9 mouse cellular contexts compared by ENCODE assay signal in the genomic region with DNA sequence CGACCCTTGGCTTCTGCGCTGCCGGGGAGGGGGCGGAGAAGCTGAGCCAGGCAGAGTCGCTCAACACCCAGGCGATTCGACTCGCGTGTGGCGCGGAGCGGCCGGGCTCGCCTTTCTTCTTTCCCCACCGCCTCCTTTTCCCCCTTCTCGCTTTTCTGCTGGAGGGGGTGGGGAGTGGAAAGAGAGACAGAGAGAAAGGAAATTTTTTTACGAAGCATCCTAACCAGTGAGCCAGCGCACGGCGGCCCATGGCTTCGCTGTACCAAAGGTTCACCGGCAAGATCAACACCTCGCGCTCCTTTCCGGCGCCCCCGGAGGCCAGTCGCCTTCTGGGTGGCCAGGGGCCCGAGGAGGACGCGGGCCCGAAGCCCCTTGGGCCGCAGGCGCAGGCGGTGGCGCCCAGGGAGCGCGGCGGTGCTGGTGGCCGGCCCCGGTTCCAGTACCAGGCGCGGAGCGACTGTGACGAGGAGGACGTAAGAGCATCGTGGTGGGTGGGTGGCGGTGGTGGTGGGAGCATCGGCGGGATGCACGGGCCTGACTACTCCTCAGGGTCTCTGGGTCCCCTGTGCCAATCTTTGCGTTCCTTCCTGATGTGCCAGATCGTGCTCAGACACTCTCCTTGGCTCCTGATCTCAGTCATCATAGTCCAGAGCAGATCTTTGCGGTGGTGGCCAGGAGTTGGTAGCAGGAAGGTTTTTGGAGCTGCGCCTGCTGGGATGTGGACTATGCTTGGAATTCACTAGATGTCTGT.
DNase-seq lines count a peak whose midpoint lies in the region; ATAC-seq and TF ChIP-seq lines count a peak whose summit lies in the region.
"Had no signal": no experiment of that assay in that cellular context is flagged by ENCODE, and none has a peak within 500 bp of the region (broad histone marks: within the 10 kb centered on the region; RNA-seq: fewer than 3 reads in every experiment).

No protein-coding gene starts in this region.

- peak overlapping the region; percentile 51 for H3K4me2 ChIP-seq in kidney, postnatal 0 days (ENCODE audit: low read length)
- peak overlapping the region; percentile 95 for H3K4me2 ChIP-seq in hindbrain, embryonic 12.5 days (replicated peaks)
- H3K4me2 ChIP-seq in stomach, postnatal 0 days (replicated peaks; ENCODE audit: low read depth) = no peak overlapping the region; the same call in 1 of the 2 replicates

- H3K27me3 ChIP-seq in kidney, postnatal 0 days (ENCODE audit: insufficient read depth, low read length) = peaks cover 5% of the 10 kb centered on the region; the same call in 1 of the 2 replicates
- peaks cover 23% of the 10 kb centered on the region for H3K27me3 ChIP-seq in hindbrain, embryonic 12.5 days
- H3K27me3 ChIP-seq in midbrain, embryonic 10.5 days (ENCODE audit: low read depth, poor library complexity, severe bottlenecking) = peaks cover 34% of the 10 kb centered on the region
- H3K27me3 ChIP-seq in stomach, postnatal 0 days (ENCODE audit: control insufficient read depth, insufficient read depth, low read length) = 0 out of 2 replicates have a peak, but pooled peaks cover 2% of the 10 kb centered on the region
- H3K27me3 ChIP-seq: Patski had no signal

- H3K27ac ChIP-seq in kidney, postnatal 0 days = no peak overlapping the region
- peak overlapping the region; percentile 79 for H3K27ac ChIP-seq in cortical plate, adult 2 months (ENCODE audit: insufficient read depth, low read length)
- no peak overlapping the region for H3K27ac ChIP-seq in hindbrain, embryonic 12.5 days
- H3K27ac ChIP-seq in midbrain, embryonic 10.5 days (replicated peaks) = peak overlapping the region; percentile 83
- H3K27ac ChIP-seq in stomach, postnatal 0 days (replicated peaks) = no peak overlapping the region

- 1% methylated on average over 53 of the region's 55 CpGs for WGBS in kidney, postnatal 0 days
- WGBS in hindbrain, embryonic 12.5 days = 1% methylated on average over 55 of the region's 55 CpGs
- 1% methylated on average over 55 of the region's 55 CpGs for WGBS in midbrain, embryonic 10.5 days
- WGBS in stomach, postnatal 0 days = 2% methylated on average over 55 of the region's 55 CpGs

- H3K4me3 ChIP-seq in kidney, postnatal 0 days (replicated peaks; ENCODE audit: low read depth, low read length) = peak overlapping the region; percentile 20
- peak overlapping the region; percentile 53 for H3K4me3 ChIP-seq in cortical plate, adult 2 months (ENCODE audit: insufficient read depth, low read length)
- peak overlapping the region; percentile 55 for H3K4me3 ChIP-seq in hindbrain, embryonic 12.5 days
- peak overlapping the region; percentile 70 for H3K4me3 ChIP-seq in midbrain, embryonic 10.5 days
- H3K4me3 ChIP-seq in stomach, postnatal 0 days (ENCODE audit: low read depth, low read length) = peak overlapping the region; percentile 17

- H3K9me3 ChIP-seq in kidney, postnatal 0 days (replicated peaks; ENCODE audit: low read length) = no peaks in the 10 kb centered on the region
- no peaks in the 10 kb centered on the region for H3K9me3 ChIP-seq in hindbrain, embryonic 12.5 days (replicated peaks)
- no peaks in the 10 kb centered on the region for H3K9me3 ChIP-seq in midbrain, embryonic 10.5 days (replicated peaks)
- H3K9me3 ChIP-seq in stomach, postnatal 0 days (ENCODE audit: control insufficient read depth, low read length) = no peaks in the 10 kb centered on the region

- no peak for TF ChIP-seq EP300 in stomach, postnatal 0 days (optimal IDR thresholded peaks at IDR 0.05)

- no peak for ATAC-seq in kidney, postnatal 0 days (replicated peaks; ENCODE audit: low FRiP score, low read depth)
- peak; percentile 71 for ATAC-seq in hindbrain, embryonic 12.5 days (ENCODE audit: low FRiP score)
- ATAC-seq in stomach, postnatal 0 days (ENCODE audit: low FRiP score, low TSS enrichment) = no peak
- ATAC-seq: Patski had no signal

- DNase-seq in kidney, postnatal 0 days (ENCODE audit: low spot score) = no peak
- no peak for DNase-seq in kidney, adult 8-10 months
- DNase-seq in midbrain, embryonic 10.5 days (ENCODE audit: low spot score) = peak; percentile 53
- DNase-seq in stomach, postnatal 0 days (ENCODE audit: low spot score) = no peak
- DNase-seq in thymus, postnatal 14 days = no peak
- DNase-seq in urinary bladder, adult 18-20 months (ENCODE audit: low spot score in 2 of 2) = no peak

- H3K36me3 ChIP-seq in kidney, postnatal 0 days (ENCODE audit: insufficient read depth, low read length) = no peaks in the 10 kb centered on the region
- H3K36me3 ChIP-seq in hindbrain, embryonic 12.5 days = no peaks in the 10 kb centered on the region
- H3K36me3 ChIP-seq in midbrain, embryonic 10.5 days = no peaks in the 10 kb centered on the region
- H3K36me3 ChIP-seq in stomach, postnatal 0 days (ENCODE audit: control insufficient read depth, insufficient read depth, low read length) = no peaks in the 10 kb centered on the region

- TF ChIP-seq CTCF in kidney, postnatal 0 days (IDR thresholded peaks at IDR 0.05; ENCODE audit: low read depth) = no peak
- no peak for TF ChIP-seq CTCF in cortical plate, adult 2 months (IDR thresholded peaks at IDR 0.05; ENCODE audit: extremely low read depth, insufficient read depth, low read length)
- TF ChIP-seq CTCF in stomach, postnatal 0 days (IDR thresholded peaks at IDR 0.05; ENCODE audit: low read depth) = no peak

- no peaks in the 10 kb centered on the region for H3K4me1 ChIP-seq in kidney, postnatal 0 days (replicated peaks; ENCODE audit: insufficient read depth, low read length)
- no peaks in the 10 kb centered on the region for H3K4me1 ChIP-seq in cortical plate, adult 2 months (ENCODE audit: control insufficient read depth, insufficient read depth, low read length)
- peaks cover 5% of the 10 kb centered on the region; the same call in 1 of the 2 replicates for H3K4me1 ChIP-seq in hindbrain, embryonic 12.5 days
- peaks cover 40% of the 10 kb centered on the region for H3K4me1 ChIP-seq in midbrain, embryonic 10.5 days
- H3K4me1 ChIP-seq in stomach, postnatal 0 days (replicated peaks; ENCODE audit: control insufficient read depth, insufficient read depth) = no peaks in the 10 kb centered on the region

- peak; percentile 18; the same call in 1 of the 2 replicates for TF ChIP-seq POLR2A in cortical plate, adult 2 months (IDR thresholded peaks at IDR 0.05; ENCODE audit: extremely low read depth, insufficient read depth, low read length)

- H3K9ac ChIP-seq in kidney, postnatal 0 days (ENCODE audit: low read depth, low read length) = no peak overlapping the region
- peak overlapping the region; percentile 82 for H3K9ac ChIP-seq in hindbrain, embryonic 12.5 days
- H3K9ac ChIP-seq in stomach, postnatal 0 days (ENCODE audit: low read length) = no peak overlapping the region

Comparison
In these comparisons a context has a peak if more than half of its experiments do, and no peak if none do; other contexts are left out.
1. H3K27ac ChIP-seq: peak in cortical plate, adult 2 months (single experiment) and midbrain, embryonic 10.5 days (single experiment); none in kidney, postnatal 0 days (single experiment), hindbrain, embryonic 12.5 days (single experiment) and stomach, postnatal 0 days (single experiment).
2. H3K4me3 ChIP-seq: peak in every context shown above with its lines; median percentile 70 in midbrain, embryonic 10.5 days; 55 in hindbrain, embryonic 12.5 days; 53 in cortical plate, adult 2 months; 20 in kidney, postnatal 0 days; 17 in stomach, postnatal 0 days.